Mouse (Mus musculus) yolk sac, embryonic 10.5 days (tissue): ENCODE data around the gene Fam71e2.

ENCODE experiments used
- DNase-seq: peaks from one replicate; pipeline ENCODE4 v3.0.0-alpha.2; 2017; ENCODE audit warnings: low spot score

The Fam71e2 gene

DNA sequence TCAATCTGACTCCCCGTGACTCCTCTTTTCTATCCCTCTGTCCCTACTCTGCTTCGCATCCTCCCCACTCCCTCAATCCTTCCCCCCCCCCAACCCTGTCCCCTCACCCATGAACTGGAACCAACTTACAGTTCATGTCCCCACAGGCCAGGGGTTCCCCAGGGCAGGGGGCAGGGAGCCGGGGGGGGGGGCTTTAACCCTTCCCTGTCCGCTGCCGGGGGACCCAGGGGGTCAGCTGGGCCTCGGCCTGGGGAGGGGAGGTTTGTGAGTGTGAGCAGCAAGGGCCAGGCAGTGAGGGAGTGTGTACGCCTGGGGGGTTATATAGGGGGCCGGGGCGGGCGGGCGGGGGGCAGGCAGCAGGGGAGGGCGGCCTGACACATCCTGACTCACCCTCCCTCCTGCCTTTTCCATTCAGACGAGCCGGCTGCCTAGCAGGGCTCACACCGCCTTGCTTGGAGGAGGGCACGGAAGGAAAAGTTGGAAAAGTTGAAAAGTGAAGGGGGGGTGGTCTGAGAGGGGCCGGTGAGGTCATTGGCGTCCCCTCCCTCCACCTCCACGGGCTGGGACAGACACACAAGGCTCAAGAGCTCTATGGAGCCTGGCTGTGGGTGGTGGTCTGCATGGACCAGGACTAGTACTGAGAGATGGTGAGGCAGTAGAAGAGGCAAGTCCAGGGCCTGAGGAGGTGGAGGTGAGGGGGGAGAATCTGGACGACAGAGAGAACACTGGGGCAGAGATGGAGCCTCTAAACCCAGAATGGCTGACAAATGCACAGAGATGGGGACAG is 6.9 kb upstream of the Fam71e2 start:
- no peak for DNase-seq

DNA sequence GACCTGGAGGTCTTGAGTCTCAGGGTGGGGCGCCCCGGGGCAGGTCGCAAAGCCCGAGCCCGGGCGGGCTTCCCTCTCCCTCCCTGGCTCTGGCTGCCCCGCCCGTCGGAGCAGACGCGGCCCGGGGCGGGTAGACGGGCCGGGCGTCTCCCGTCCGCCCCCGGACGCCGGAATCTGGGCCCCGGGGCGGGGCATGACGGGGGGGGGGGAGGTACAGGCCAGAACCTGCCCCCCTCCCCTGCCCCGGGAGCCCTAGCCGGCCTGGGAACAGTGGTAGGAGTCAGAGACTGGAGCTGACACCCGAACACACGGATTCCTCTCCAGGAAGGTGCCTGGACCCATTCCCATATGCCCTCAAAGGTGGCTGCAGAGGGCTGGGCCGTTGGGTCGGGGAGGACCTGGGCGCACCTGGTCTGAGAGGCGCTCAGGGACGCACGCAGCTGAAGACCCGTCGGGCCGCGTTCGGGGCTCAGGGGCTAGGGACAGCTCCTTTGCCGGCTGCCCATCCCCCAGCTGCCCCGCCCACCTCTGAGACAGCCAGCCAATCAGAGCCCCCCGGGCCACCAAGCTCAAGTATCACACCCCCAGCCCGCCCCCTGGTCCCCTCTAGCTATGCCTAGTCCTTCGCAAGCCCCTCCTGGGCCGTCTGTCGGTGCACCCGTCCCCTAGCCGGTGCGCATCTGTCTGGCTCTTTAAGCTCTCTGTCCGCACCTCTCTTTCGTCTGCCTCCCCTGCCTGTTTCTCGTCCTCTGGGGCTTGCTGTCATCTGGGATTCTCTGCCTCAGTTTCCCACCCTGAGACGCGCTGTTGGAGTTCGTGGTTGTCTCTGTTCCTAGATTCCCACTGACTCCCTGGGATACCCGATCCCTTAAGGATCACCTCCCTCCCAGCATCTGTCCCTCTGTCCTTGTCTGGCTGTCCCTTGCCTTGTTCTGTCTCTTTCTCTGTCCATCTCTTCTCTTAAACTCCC is 6.0 kb upstream of the Fam71e2 start:
- peak; percentile 73 for DNase-seq

DNA sequence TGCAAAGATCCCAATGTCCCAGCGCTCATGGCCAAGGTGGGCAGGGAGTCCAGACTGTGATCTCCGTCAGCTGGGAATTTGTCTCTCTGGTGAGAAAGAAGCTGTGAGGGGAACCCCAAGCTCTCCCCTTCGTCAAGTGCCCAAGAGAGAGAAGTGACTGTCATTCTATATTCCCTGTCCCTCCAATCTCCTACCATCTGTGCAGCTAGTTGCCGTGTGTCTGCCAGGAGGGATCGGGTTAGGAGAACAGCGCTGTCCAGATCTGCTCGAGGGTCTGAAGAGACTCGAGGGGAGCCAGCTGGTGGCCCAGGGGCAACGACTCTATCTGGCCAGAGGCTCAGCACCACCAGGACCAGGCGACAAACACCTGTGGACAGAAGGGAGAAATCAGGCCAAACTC is 5.0 kb upstream of the Fam71e2 start:
- no peak for DNase-seq

GRCm38 (mm10) chr7:4764946-4765710 is 6.0 kb downstream of the Fam71e2 start:
- no peak for DNase-seq

GRCm38 (mm10) chr7:4759670-4760069 is 11.4 kb downstream of the Fam71e2 start:
- DNase-seq = no peak

GRCm38 (mm10) chr7:4752821-4753570 is 18.1 kb downstream of the Fam71e2 start, which contains the start of gene Cox6b2:
Gene Cox6b2, minus strand, starts transcription at chr7:4753094.
- peak; percentile 88 for DNase-seq

GRCm38 (mm10) chr7:4751971-4752820 is 18.9 kb downstream of the Fam71e2 start:
- peak; percentile 66 for DNase-seq

DNA sequence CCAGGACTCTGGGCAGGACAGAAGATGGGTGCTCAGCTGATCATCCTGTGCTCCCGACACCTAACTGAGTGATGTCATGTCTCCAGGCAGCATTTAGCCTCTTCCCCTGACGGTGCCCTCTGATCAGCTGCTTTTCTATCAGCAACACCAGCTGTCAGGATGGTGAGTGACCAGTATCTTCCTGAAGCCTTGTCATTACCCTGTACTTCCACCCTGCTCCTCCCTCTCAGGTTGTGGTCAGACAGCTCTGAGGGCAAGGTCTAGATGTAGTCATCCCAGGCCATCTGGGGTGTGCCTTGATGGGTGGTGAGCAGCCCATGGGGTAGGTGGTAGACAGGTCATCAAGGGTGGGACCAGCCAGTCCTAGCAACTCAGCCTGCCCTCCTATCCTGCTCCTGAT is 21.9 kb downstream of the Fam71e2 start:
- DNase-seq = no peak

- no peak for DNase-seq
Measured at GRCm38 (mm10) chr7:4748321-4748720, 22.8 kb downstream of the Fam71e2 start.

GRCm38 (mm10) chr7:4747156-4747899 is 23.8 kb downstream of the Fam71e2 start:
- no peak for DNase-seq

DNA sequence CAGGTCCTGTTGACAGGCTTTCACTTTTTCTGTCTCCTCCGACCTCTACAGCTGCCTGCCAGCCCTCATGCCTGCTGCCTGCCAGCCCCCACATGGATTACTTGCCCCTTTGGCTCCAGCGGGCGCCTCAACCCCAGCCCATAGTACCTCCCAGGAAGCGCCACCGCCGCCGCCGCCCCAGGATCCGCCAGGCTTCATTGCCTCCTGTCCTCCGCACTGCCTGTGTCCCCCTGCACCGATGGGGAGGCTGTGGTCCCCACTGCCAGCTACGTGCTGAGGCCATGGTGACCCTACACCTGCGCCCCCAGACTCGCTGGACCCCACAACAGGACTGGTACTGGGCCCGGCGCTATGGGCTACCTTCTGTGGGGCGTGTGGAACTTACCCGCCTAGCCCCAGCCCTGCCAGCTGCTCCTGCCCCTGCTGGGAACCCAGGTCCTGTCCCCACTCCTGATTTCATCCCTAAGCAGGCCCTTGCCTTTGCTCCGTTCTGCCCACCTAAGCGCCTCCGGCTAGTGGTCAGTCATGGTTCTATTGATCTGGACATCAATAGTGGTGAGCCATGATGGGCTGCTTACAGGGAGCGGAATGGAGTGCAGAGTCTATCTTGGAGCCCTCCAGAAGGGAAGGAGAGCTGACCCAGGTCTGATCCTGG is 24.6 kb downstream of the Fam71e2 start:
- DNase-seq = no peak

GRCm38 (mm10) chr7:4744886-4745285 is 26.2 kb downstream of the Fam71e2 start:
- DNase-seq = no peak

GRCm38 (mm10) chr7:4743354-4743753 is 27.7 kb downstream of the Fam71e2 start:
- no peak for DNase-seq

DNA sequence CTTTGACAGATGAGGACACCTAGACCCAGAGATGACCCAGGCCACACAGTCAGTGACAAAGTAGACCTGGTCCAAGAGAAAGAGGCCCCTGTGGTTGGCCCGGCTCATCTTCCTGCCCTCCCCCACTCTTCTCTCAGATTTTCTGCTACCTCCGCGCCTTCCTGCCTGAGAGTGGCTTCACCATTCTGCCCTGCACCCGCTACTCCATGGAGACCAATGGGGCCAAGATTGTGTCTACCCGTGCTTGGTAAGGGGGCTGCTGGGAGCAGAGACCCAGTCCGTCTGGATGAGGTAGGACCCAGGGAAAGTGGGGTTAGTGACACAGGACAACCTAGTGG is 28.7 kb downstream of the Fam71e2 start:
- DNase-seq = no peak

DNA sequence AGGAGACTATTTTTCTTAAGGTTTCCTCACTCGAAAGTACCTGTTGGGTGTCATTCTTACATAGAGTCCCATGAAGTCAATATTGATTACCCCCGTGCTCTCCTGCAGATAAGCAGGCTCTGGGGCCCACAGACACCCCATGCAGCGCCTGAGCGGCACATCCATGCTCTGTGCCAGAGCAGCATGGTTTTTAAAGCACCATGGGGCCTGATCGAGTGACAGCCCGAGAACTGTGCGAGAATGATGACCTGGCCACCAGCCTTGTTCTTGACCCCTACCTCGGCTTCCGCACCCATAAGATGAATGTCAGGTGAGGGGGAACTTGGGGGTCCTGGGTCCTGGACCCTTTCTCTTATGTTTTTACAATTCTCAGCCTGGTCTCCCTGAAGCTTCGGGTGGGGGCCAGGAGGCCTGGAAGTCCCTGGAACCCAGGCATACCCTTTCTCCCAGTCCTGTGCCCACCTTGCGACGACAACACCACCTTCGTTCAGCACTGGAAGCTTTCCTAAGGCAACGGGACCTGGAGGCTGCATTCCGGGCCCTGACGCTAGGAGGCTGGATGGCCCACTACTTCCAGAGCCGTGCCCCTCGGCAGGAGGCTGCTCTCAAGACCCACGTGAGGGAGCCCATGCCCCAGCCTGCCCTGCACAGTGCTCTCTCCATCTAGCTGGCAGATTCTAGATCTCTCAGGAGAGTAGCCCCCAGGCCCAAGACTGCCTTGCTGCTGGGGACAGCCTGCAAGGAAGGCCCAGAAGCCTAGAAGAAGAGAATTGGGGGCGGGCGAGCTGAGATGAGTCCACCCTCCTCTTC is 29.2 kb downstream of the Fam71e2 start:
- DNase-seq = no peak

GRCm38 (mm10) chr7:4741151-4741550 is 30.0 kb downstream of the Fam71e2 start:
- DNase-seq = peak; percentile 55

- no peak for DNase-seq
Measured at GRCm38 (mm10) chr7:4740309-4740727, 30.8 kb downstream of the Fam71e2 start.

- peak; percentile 100 for DNase-seq
Measured at GRCm38 (mm10) chr7:4739544-4740275, 31.4 kb downstream of the Fam71e2 start, which contains the start of gene Kmt5c. Gene Kmt5c, plus strand, starts transcription at chr7:4740115.
